Mouse (Mus musculus) left cerebral cortex, adult 18-20 months (tissue): ENCODE results near the gene Ptx4. TPM values are rescaled to one million over a fixed set of nuclear protein-coding genes. Genes with fewer than 3 reads are reported as not detected.

Experiments
- total RNA-seq, 2 experiments: library from RNA; stranded (reverse); gene quantifications; 2 replicates each; pipeline ENCODE4 v1.2.3; 2021

Ptx4 gene
- total RNA-seq, 2 experiments from 2014 or later, result 0.54 to 0.67 TPM

Other genes with a start within 250 kb of the Ptx4 start
- 10 to 100 TPM; 30.4 to 31.0 TPM for gene Nubp2, start 234.4 kb upstream of the Ptx4 start, total RNA-seq
- gene Spsb3, start 234.1 kb upstream of the Ptx4 start, total RNA-seq, result 10 to 100 TPM; 60.3 to 60.7 TPM
- gene Eme2, start 225.7 kb upstream of the Ptx4 start, total RNA-seq, result 10 to 100 TPM; 47.5 to 51.1 TPM
- gene Mrps34, start 225.6 kb upstream of the Ptx4 start, total RNA-seq, result 10 to 100 TPM; 69.0 to 72.9 TPM
- gene Nme3, start 224.3 kb upstream of the Ptx4 start, total RNA-seq, result 10 to 100 TPM; 51.8 to 54.1 TPM
- gene Mapk8ip3, start 183.8 kb upstream of the Ptx4 start, total RNA-seq, result 100 to 1,000 TPM; 383 to 387 TPM
- gene Jpt2, start 160.1 kb upstream of the Ptx4 start, total RNA-seq, result 1 to 10 TPM; 4.9 to 5.2 TPM
- gene Cramp1l, start 105.0 kb upstream of the Ptx4 start, total RNA-seq, result 10 to 100 TPM; 29.7 to 30.3 TPM
- gene Ift140, start 104.7 kb upstream of the Ptx4 start, total RNA-seq, result 10 to 100 TPM; 20.1 to 20.9 TPM
- gene Tmem204, start 37.2 kb upstream of the Ptx4 start, total RNA-seq, result 1 to 10 TPM; 8.9 to 9.4 TPM
- gene Telo2, start 4.8 kb upstream of the Ptx4 start, total RNA-seq, result 10 to 100 TPM; 28.4 to 34.4 TPM
- 10 to 100 TPM; 46.9 to 47.0 TPM for gene Clcn7, start 12.6 kb downstream of the Ptx4 start, total RNA-seq
- gene Ccdc154, start 41.7 kb downstream of the Ptx4 start, total RNA-seq, result not detected
- gene Gm38655, start 54.7 kb downstream of the Ptx4 start, total RNA-seq, result not detected
- gene BC003965, start 63.8 kb downstream of the Ptx4 start, total RNA-seq, result 10 to 100 TPM; 17.8 to 20.5 TPM
- 10 to 100 TPM; 34.2 to 41.3 TPM for gene Unkl, start 67.6 kb downstream of the Ptx4 start, total RNA-seq
- gene Gnptg, start 119.4 kb downstream of the Ptx4 start, total RNA-seq, result 10 to 100 TPM; 74.7 to 77.3 TPM
- gene Tsr3, start 119.4 kb downstream of the Ptx4 start, total RNA-seq, result 10 to 100 TPM; 21.0 to 24.3 TPM
- gene Baiap3, start 135.6 kb downstream of the Ptx4 start, total RNA-seq, result 10 to 100 TPM; 17.5 to 18.7 TPM
- gene Ube2i, start 153.9 kb downstream of the Ptx4 start, total RNA-seq, result 100 to 1,000 TPM; 218 to 227 TPM
- gene Prss34, start 177.6 kb downstream of the Ptx4 start, total RNA-seq, result not detected
- gene Prss28, start 187.9 kb downstream of the Ptx4 start, total RNA-seq, result not detected
- gene Prss29, start 197.9 kb downstream of the Ptx4 start, total RNA-seq, result not detected
- gene Tpsab1, start 224.8 kb downstream of the Ptx4 start, total RNA-seq, result not detected
- gene Tpsb2, start 245.5 kb downstream of the Ptx4 start, total RNA-seq, result not detected
- gene Tpsg1, start 248.5 kb downstream of the Ptx4 start, total RNA-seq, result not detected